Mouse (Mus musculus): ENCODE measurements around the gene Nptn. TPM values are rescaled to one million over a fixed set of nuclear protein-coding genes. Genes with fewer than 3 reads are reported as not detected.

The Nptn gene
- total RNA-seq, 2 experiments from 2014 or later, result 825 to 896 TPM

DNA sequence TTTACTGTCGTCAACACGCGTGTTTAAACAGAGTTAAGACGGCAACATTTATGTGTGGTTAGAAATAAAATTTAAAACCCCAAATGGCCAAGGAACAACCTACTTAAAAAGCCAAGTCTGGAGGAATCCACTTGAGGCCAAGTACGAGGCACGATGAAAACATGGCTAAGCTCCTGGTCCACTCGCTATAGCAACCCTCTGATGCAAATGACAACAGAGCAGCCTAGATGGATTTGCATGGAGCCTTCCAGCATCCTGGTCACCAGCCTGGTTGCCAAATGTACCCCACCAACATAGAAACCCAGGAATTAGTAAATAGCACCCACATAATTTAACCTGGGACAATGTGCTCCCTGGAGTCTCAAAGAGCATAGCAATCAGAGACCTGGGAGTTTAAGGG lies 121.7 kb downstream of the Nptn start:
- DNase-seq, result no peak

DNA sequence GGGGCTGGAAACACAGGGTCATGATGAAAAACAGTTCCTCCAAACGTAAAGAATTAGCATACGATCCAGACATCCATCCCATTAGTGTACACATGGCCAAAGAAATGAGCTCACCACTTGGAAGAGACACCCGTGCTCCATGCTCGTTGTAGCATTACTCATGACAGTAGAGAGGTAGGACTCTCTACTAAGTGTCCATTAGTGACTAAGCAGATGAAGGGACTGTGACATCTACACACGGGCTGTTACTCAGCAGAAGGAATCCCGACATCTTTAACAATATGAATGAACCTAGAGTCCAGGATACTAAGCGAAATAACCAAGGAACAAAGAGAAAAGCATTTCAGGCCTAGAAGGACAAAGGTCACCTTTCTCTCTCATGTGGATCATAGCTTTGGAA lies 124.0 kb downstream of the Nptn start:
- no peak for DNase-seq

Other genes starting within 250 kb of the Nptn start
- not detected for gene Tbc1d21, start 211.8 kb upstream of the Nptn start, total RNA-seq (2021)
- gene Insyn1, start 93.6 kb upstream of the Nptn start, total RNA-seq (2021), result 100 to 1,000 TPM; 232 to 236 TPM
- 1 to 10 TPM; 5.8 to 6.0 TPM for gene Cd276, start 26.8 kb upstream of the Nptn start, total RNA-seq (2021)
- gene Rec114, start 161.7 kb downstream of the Nptn start, total RNA-seq (2021), result not detected
- 1 to 10 TPM; 1.8 to 2.1 TPM for gene Hcn4, start 241.2 kb downstream of the Nptn start, total RNA-seq (2021)